Mouse (Mus musculus): ENCODE measurements around the gene Psme2b. TPM values are rescaled to one million over a fixed set of nuclear protein-coding genes. Genes with fewer than 3 reads are reported as not detected.

The Psme2b gene
- polyA plus RNA-seq, 1 experiment from 2014 or later, result 10.4 TPM

Other genes starting within 250 kb of the Psme2b start
- 382 and 390 TPM in 2 replicates for gene Rack1, start 145.9 kb downstream of the Psme2b start, polyA plus RNA-seq (2015; fragmentation: Nextera tagmentation; extraction: Ambion mirVana)
- gene Trim41, start 128.8 kb downstream of the Psme2b start, polyA plus RNA-seq (2015; fragmentation: Nextera tagmentation; extraction: Ambion mirVana), result 4.2 and 4.3 TPM in 2 replicates
- 0.89 and 0.98 TPM in 2 replicates for gene Trim7, start 120.0 kb downstream of the Psme2b start, polyA plus RNA-seq (2015; fragmentation: Nextera tagmentation; extraction: Ambion mirVana)
- gene Gm12184, start 119.5 kb downstream of the Psme2b start, polyA plus RNA-seq (2015; fragmentation: Nextera tagmentation; extraction: Ambion mirVana), result 0.55 and 0.66 TPM in 2 replicates
- gene Irgm1, start 74.5 kb downstream of the Psme2b start, polyA plus RNA-seq (2015; fragmentation: Nextera tagmentation; extraction: Ambion mirVana), result 11.6 and 14.5 TPM in 2 replicates
- gene Gm5431, start 44.0 kb downstream of the Psme2b start, polyA plus RNA-seq (2015; fragmentation: Nextera tagmentation; extraction: Ambion mirVana), result 0.15 and 0.28 TPM in 2 replicates
- 0.07 TPM in 1 of 2 replicates, not detected in the other for gene Olfr56, start 32.7 kb upstream of the Psme2b start, polyA plus RNA-seq (2015; fragmentation: Nextera tagmentation; extraction: Ambion mirVana)
- 0.39 and 0.74 TPM in 2 replicates for gene 9930111J21Rik1, start 33.2 kb upstream of the Psme2b start, polyA plus RNA-seq (2015; fragmentation: Nextera tagmentation; extraction: Ambion mirVana)
- 0.10 and 0.13 TPM in 2 replicates for gene Gm12185, start 46.0 kb upstream of the Psme2b start, polyA plus RNA-seq (2015; fragmentation: Nextera tagmentation; extraction: Ambion mirVana)
- gene Tgtp1, start 48.0 kb upstream of the Psme2b start, polyA plus RNA-seq (2015; fragmentation: Nextera tagmentation; extraction: Ambion mirVana), result 2.2 and 6.3 TPM in 2 replicates
- 0.87 and 1.2 TPM in 2 replicates for gene 9930111J21Rik2, start 105.1 kb upstream of the Psme2b start, polyA plus RNA-seq (2015; fragmentation: Nextera tagmentation; extraction: Ambion mirVana)
- 3.8 and 8.0 TPM in 2 replicates for gene Tgtp2, start 118.0 kb upstream of the Psme2b start, polyA plus RNA-seq (2015; fragmentation: Nextera tagmentation; extraction: Ambion mirVana)
- 3.6 and 7.6 TPM in 2 replicates for gene Ifi47, start 130.4 kb upstream of the Psme2b start, polyA plus RNA-seq (2015; fragmentation: Nextera tagmentation; extraction: Ambion mirVana)
- 0.10 and 0.18 TPM in 2 replicates for gene Olfr1396, start 168.7 kb upstream of the Psme2b start, polyA plus RNA-seq (2015; fragmentation: Nextera tagmentation; extraction: Ambion mirVana)
- not detected in 2 replicates for gene Olfr1395, start 196.1 kb upstream of the Psme2b start, polyA plus RNA-seq (2015; fragmentation: Nextera tagmentation; extraction: Ambion mirVana)
- not detected in 2 replicates for gene Olfr1394, start 208.2 kb upstream of the Psme2b start, polyA plus RNA-seq (2015; fragmentation: Nextera tagmentation; extraction: Ambion mirVana)
- 6.4 and 8.0 TPM in 2 replicates for gene Btnl9, start 241.0 kb upstream of the Psme2b start, polyA plus RNA-seq (2015; fragmentation: Nextera tagmentation; extraction: Ambion mirVana)